Mouse (Mus musculus) forebrain, embryonic 16.5 days (tissue): ENCODE results near the gene Pdia4. TPM values are rescaled to one million over a fixed set of nuclear protein-coding genes. Genes with fewer than 3 reads are reported as not detected.
"Not testable (repeated sequence)": the region's sequence is repeated elsewhere in the genome, so short reads cannot be mapped to it uniquely, and the experiment has no call there.

ENCODE experiments used
- ATAC-seq: fragments of 200-750 bp; cut with Nextera tagmentation; 2 replicates; pipeline ENCODE4 v1.8.0; 2017; ENCODE audit warnings: mild to moderate bottlenecking, moderate library complexity
- H3K27ac ChIP-seq: fragments of 300-500 bp; sonication (generic); 2 replicates; pipeline ENCODE4 v1.5.1; 2014; ENCODE audit warnings: low read length, control low read depth
- H3K27me3 ChIP-seq: fragments of 300-500 bp; sonication (generic); replicated peaks from 2 replicates; pipeline ENCODE4 v1.6.1; 2014; ENCODE audit warnings: low read length; ENCODE audit not compliant: control insufficient read depth, insufficient read depth
- H3K36me3 ChIP-seq: fragments of 300-500 bp; sonication (generic); 2 replicates; pipeline ENCODE4 v1.6.1; 2014; ENCODE audit not compliant: control insufficient read depth, insufficient read depth
- H3K4me1 ChIP-seq: fragments of 300-500 bp; sonication (generic); replicated peaks from 2 replicates; pipeline ENCODE4 v1.6.1; 2014; ENCODE audit warnings: low read length; ENCODE audit not compliant: control insufficient read depth, insufficient read depth
- H3K4me2 ChIP-seq: fragments of 300-500 bp; sonication (generic); 2 replicates; pipeline ENCODE4 v1.6.1; 2014; ENCODE audit warnings: mild to moderate bottlenecking, low read length, control low read depth
- H3K4me3 ChIP-seq: fragments of 300-500 bp; sonication (generic); replicated peaks from 2 replicates; pipeline ENCODE4 v1.5.1; 2014; ENCODE audit warnings: mild to moderate bottlenecking, low read length, control low read depth
- H3K9ac ChIP-seq: fragments of 300-500 bp; sonication (generic); replicated peaks from 2 replicates; pipeline ENCODE4 v1.6.1; 2014; ENCODE audit warnings: low read depth, low read length, control low read depth
- H3K9me3 ChIP-seq: fragments of 300-500 bp; sonication (generic); 2 replicates; pipeline ENCODE4 v1.6.1; 2016; ENCODE audit warnings: low read length; ENCODE audit not compliant: control insufficient read depth
- WGBS: fragments of 180-500 bp; shearing (Covaris S2); extraction: QIAGEN DNeasy Blood & Tissue Kit; methylation state at CpG from one replicate; pipeline ENCODE4 v1.1.7; 2014; 5-methylcytosine and 5-hydroxymethylcytosine counted together
- polyA plus RNA-seq: library from polyadenylated mRNA; unstranded; fragments of >200 nt; fragmentation: Nextera tagmentation; extraction: Ambion mirVana; gene quantifications from 2 replicates; pipeline ENCODE4 v1.2.1, GENCODE M21; 2015

The Pdia4 gene
- 150 and 166 TPM in 2 replicates for polyA plus RNA-seq

DNA sequence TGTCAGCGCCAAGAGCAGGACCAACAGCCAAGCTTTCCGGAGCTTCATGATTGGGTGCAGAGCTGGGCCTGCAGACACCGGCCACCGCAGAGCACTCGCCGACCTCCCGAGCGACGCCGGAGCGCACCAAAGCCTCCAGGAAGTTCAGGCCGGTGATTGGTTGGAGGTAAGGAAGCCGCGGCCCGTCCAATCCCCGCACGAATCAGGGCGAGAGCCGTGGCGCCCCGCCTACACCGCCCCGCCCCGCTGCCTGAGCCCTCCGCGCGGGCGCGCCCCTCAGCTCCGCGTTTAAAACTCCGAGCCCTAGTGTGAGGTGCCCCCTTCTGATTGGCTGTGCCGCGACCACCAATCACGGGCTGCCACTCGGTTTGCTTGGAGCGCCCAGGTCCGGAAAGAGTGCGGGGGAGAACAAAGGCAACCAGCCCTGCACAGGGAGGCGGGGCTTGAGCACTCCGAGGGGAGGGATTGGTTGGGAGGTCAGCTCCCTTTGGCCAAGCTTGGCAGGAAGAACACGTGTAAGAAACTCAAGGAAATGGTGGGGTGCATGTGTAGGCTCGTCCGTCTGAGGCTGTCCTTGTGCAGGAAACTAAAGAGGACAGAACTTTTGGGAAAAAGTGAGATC lies at the start of gene Pdia4:
Gene Pdia4 (minus strand): TSS at position 174 of the 622 bp plus-strand sequence.
- peak within 1 kb of the TSS; percentile 86 for H3K9ac ChIP-seq
- no peaks in the 10 kb centered on the region for H3K9me3 ChIP-seq
- H3K4me2 ChIP-seq = peak within 1 kb of the TSS; percentile 82
- H3K4me3 ChIP-seq = peak within 1 kb of the TSS; percentile 89
- peaks cover 29% of the 10 kb centered on the region for H3K4me1 ChIP-seq
- WGBS = under 1% methylated on average over 44 of the region's 44 CpGs
- no peaks in the 10 kb centered on the region for H3K27me3 ChIP-seq
- peaks cover 2% of the 10 kb centered on the region for H3K36me3 ChIP-seq
- H3K27ac ChIP-seq = peak within 1 kb of the TSS; percentile 89
- peak; percentile 99 for ATAC-seq

DNA sequence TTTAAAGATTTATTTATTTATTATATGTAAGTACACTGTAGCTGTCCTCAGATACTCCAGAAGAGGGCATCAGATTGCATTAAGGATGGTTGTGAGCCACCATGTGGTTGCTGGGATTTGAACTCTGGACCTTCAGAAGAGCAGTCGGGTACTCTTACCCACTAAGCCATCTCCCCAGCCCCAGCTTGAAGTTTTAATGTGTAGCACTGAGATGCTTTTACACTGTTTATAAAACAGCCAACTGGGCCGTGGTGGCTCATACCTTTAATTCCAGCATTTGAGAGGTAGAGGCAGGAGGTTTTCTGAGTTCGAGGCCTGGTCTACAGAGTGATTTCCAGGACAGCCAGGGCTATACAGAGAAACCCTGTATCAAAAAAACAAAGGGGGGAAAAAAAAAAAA lies 44.5 kb upstream of the Pdia4 start:
- H3K9me3 ChIP-seq, H3K27ac ChIP-seq, H3K4me2 ChIP-seq, H3K9ac ChIP-seq, H3K4me1 ChIP-seq, ATAC-seq, H3K27me3 ChIP-seq, H3K4me3 ChIP-seq: not testable (repeated sequence)
- H3K36me3 ChIP-seq = peaks cover 22% of the 10 kb centered on the region
- 92% methylated on average over 3 of the region's 3 CpGs for WGBS

DNA sequence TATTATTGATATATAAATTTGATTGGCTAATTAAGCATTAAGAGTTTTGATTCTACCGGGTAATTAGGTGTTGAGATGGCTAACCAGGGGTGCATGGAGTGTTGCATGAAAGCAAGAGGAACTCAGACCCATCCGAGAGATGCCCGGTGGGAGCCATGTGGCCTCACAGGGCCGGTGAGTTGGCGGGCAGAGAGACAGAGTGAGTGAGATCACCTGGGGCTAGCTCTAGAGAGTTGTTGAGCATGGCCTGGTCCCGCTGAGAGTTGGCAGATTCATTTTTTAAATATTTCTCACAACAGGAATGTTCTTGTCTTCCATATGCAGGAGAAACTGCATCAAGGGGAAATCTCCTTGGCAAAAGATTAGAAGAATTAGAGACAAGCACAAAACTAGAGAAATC lies 44.0 kb upstream of the Pdia4 start:
- WGBS = 88% methylated on average over 6 of the region's 6 CpGs
- H3K27me3 ChIP-seq = no peaks in the 10 kb centered on the region
- H3K4me2 ChIP-seq = no peak overlapping the region
- H3K27ac ChIP-seq = no peak overlapping the region
- no peaks in the 10 kb centered on the region for H3K9me3 ChIP-seq
- peaks cover 19% of the 10 kb centered on the region for H3K36me3 ChIP-seq
- H3K4me3 ChIP-seq = no peak overlapping the region
- H3K9ac ChIP-seq = no peak overlapping the region
- H3K4me1 ChIP-seq = no peaks in the 10 kb centered on the region
- ATAC-seq = no peak

DNA sequence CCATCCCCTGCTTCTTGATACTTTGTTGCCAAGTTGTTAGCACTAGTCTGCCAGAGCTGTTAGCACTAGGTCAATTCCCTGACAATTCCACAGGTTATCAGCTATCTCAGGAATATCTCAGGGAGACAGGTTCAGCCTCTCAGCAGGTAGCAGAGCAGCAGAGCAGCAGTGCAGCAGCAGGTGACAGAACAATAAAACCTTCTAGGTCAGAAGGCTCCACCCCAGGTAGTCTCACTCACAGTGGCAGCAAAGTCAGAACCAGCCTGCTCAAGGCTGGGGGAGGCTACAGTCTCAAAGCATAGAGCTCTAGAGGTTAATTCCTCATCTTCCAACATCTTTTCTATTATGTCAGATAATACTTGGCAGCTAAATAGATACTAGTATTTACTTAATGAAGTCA lies 32.5 kb upstream of the Pdia4 start:
- Histone ChIP-seq H3K27me3 (no peaks in the 10 kb centered on the region), H3K4me1 (no peaks in the 10 kb centered on the region), H3K27ac (no peak overlapping the region), H3K9me3 (no peaks in the 10 kb centered on the region), H3K36me3 (no peaks in the 10 kb centered on the region), H3K9ac (no peak overlapping the region), H3K4me3 (no peak overlapping the region), H3K4me2 (no peak overlapping the region)
- no peak for ATAC-seq

DNA sequence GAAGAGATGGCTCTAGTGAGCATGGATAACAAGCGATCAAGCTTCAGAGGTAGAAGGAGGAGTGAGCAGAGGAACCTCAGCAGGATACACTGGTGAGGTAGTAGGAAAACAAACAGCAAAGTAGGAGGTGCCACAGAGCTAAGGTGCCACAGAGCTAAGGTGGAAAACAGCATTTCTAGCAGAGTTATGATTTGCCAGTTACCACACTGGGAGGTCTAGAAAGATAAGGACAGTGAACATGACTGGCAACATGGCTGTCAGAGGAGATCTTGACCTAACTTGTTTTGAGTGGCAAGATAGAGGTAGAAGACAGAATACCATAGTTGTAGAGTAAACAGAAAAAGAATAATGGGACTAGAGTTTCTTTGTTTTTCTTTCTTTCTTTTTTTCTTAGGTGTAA lies 29.1 kb upstream of the Pdia4 start:
- H3K4me1 ChIP-seq = peaks cover 6% of the 10 kb centered on the region
- H3K4me2 ChIP-seq = no peak overlapping the region
- no peak overlapping the region for H3K27ac ChIP-seq
- no peaks in the 10 kb centered on the region for H3K36me3 ChIP-seq
- H3K4me3 ChIP-seq = no peak overlapping the region
- H3K9me3 ChIP-seq = no peaks in the 10 kb centered on the region
- no peak overlapping the region for H3K9ac ChIP-seq
- H3K27me3 ChIP-seq = no peaks in the 10 kb centered on the region
- no peak for ATAC-seq
- WGBS = 92% methylated on average over 1 of the region's 1 CpGs

DNA sequence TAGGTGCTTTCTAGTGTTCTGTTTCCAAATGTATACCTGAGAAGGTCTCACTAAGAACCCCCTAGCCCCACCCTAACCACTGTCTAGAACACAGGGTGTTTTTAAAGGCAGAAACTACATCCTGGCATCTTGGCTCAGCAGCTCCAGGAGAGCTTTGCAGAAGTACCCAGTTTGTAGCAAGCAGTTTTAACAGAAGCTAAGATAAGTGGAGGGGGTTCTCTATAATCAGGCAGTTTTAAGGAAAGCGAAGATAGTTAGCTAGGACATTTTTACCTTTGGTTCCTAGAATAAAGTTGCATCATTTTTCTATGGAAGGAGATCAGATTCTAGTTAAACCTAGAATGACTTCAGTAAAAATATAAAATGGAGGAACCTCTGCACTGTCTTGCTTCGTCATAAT lies 28.6 kb upstream of the Pdia4 start:
- no peak overlapping the region for H3K27ac ChIP-seq
- no peak for ATAC-seq
- H3K36me3 ChIP-seq = no peaks in the 10 kb centered on the region
- no peak overlapping the region for H3K4me3 ChIP-seq
- peaks cover 9% of the 10 kb centered on the region for H3K4me1 ChIP-seq
- no peaks in the 10 kb centered on the region for H3K27me3 ChIP-seq
- H3K9me3 ChIP-seq = no peaks in the 10 kb centered on the region
- whole genome bisulfite sequencing = 97% methylated on average over 2 of the region's 2 CpGs
- no peak overlapping the region for H3K4me2 ChIP-seq
- H3K9ac ChIP-seq = no peak overlapping the region

DNA sequence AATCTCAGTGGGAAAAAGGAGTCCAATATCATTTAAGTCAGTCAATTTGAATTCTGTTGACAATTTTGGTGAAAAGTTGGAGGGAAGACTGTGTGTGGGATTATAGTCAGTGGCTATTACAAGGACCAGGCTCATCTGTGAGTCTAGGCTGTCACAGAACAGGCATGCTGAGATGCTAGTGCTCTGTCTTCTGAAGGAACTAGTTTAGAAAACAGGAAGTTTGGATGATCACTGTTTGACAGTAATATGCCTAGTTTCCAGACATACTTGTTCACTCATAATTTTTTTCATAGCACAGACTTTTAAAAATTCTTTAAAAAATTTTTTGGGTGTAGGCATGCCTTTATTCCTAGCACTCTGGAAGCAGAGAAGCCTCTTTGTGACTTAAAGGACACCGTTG lies 27.8 kb upstream of the Pdia4 start:
- Histone ChIP-seq H3K9ac (no peak overlapping the region), H3K36me3 (no peaks in the 10 kb centered on the region), H3K27ac (no peak overlapping the region), H3K27me3 (no peaks in the 10 kb centered on the region), H3K4me2 (no peak overlapping the region), H3K4me1 (peaks cover 9% of the 10 kb centered on the region), H3K9me3 (no peaks in the 10 kb centered on the region), H3K4me3 (no peak overlapping the region)
- ATAC-seq = no peak
- 100% methylated on average over 1 of the region's 1 CpGs for WGBS

DNA sequence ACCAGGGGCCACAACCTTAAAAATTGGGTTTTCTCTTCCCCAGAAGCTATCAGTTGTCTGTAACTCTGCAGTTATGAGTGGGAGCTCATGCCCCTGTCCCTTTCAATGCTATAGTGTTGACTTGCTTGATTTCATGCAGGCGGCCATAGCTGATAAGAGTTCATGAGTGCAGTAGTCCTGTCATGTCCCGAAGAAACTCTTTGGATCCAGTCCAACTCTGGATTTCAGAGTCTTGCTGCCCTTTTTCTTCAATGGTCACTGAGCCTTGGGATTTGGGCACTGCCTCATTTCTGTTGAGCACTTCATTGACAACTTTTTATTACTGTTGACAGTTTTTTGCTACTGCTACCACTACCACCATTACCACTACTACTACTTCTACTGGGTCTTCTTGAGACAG lies 24.4 kb upstream of the Pdia4 start:
- no peaks in the 10 kb centered on the region for H3K27me3 ChIP-seq
- no peaks in the 10 kb centered on the region for H3K36me3 ChIP-seq
- H3K4me2 ChIP-seq = no peak overlapping the region
- ATAC-seq = no peak
- no peak overlapping the region for H3K9ac ChIP-seq
- H3K4me3 ChIP-seq = no peak overlapping the region
- peaks cover 9% of the 10 kb centered on the region for H3K4me1 ChIP-seq
- WGBS = 87% methylated on average over 2 of the region's 2 CpGs
- no peak overlapping the region for H3K27ac ChIP-seq
- H3K9me3 ChIP-seq = no peaks in the 10 kb centered on the region

DNA sequence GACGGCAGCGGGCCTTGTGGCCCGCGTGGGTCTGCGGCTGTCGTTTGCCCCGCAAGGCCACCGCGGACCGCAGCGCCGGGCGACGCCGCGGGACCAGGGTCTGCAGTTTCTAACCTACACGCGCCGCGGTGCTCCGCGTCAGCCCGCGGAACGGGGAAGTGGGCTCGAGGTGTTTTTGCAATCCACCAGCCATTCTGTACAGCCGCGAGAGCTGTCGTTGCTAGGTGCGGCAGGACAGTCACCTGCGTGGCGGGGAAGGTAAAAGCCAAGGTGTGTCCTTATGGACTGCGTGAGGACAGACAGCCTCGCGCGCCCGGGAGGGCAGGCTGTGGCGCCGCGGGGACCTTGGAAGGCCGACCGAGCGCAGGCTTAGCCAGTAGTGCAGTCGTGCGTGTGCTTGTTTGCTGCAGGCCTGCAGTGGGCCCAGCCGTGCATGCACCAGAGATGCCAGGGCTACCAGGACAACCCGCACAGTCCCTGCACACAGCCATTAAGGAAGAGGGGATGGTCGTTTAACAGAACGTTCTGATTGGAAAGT lies 22.8 kb upstream of the Pdia4 start:
- under 1% methylated on average over 49 of the region's 49 CpGs for WGBS
- H3K9me3 ChIP-seq = no peaks in the 10 kb centered on the region
- H3K9ac ChIP-seq = peak overlapping the region; percentile 97
- peaks cover 9% of the 10 kb centered on the region for H3K4me1 ChIP-seq
- peak overlapping the region; percentile 64 for H3K4me2 ChIP-seq
- H3K27ac ChIP-seq = peak overlapping the region; percentile 97
- H3K27me3 ChIP-seq = no peaks in the 10 kb centered on the region
- peak; percentile 78 for ATAC-seq
- H3K36me3 ChIP-seq = no peaks in the 10 kb centered on the region
- H3K4me3 ChIP-seq = peak overlapping the region; percentile 95
